Comparison of ENCODE assay signal across 8 mouse cellular contexts in the genomic region with DNA sequence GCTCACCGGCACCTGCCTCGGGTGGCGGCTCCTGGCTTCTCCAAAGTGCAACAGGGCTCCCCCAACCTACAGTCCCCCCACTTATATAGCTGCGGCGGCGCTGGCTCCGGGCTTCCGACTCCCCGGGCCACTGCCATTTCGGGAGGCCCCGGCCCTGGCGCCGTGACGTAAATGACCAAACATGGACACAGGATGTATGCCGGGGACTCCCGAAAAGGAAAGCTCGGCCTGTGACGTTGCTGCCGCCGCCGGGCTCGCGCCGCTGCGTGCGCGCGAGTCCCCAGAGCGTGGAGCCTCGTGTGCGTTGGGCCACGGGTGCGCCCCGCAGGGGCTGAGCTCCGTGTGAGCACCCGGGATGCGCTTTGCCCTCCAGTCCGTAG. TPM values are rescaled to one million over a fixed set of nuclear protein-coding genes. Genes with fewer than 3 reads are reported as not detected.
A peak's percentile ranks its signal among the peaks of the same experiment; 100 is the strongest.
DNase-seq lines count a peak whose midpoint lies in the region; ATAC-seq lines count a peak whose summit lies in the region.

A gene (minus strand): TSS at position 59 of the 380 bp plus-strand sequence.

- DNase-seq in urinary bladder, postnatal 14 days (ENCODE audit: low spot score) = peak; percentile 38
- DNase-seq in urinary bladder, adult 2 months (ENCODE audit: low spot score) = no peak
- DNase-seq in cerebellum, postnatal 25 days = peak; percentile 92 to 93
- DNase-seq in layer of hippocampus, postnatal 25 days (ENCODE audit: extremely low spot score in 1 of 2, low spot score in 1 of 2) = peak; percentile 78 to 86
- DNase-seq in lung, postnatal 4 days = peak; percentile 15 to 39
- peak; percentile 89 for DNase-seq in right cerebral cortex, postnatal 14 days
- DNase-seq in urinary bladder, postnatal 36 days (ENCODE audit: low spot score in 2 of 2) = no peak

- ATAC-seq in granulocyte monocyte progenitor cell, adult 5-6 weeks (replicated peaks; ENCODE audit: poor library complexity, severe bottlenecking) = peak; percentile 82

RNA-seq across cellular contexts. Expression of the gene that starts here (rescaled TPM):
- polyA plus RNA-seq in urinary bladder, adult 2 months (2012; rRNA removed) = 0.03 TPM in 1 of 2 replicates, not detected in the other
- total RNA-seq in granulocyte monocyte progenitor cell, adult 5-6 weeks (2014; fragmentation: Nextera tagmentation) = not detected in 2 replicates
- total RNA-seq in granulocyte monocyte progenitor cell, adult 5-6 weeks (2017) = not detected in 2 replicates
- total RNA-seq in layer of hippocampus, postnatal 25 days (2021) = 10 to 100 TPM; 26.8 to 28.1 TPM

Comparison
In these comparisons a context has a peak if more than half of its experiments do, and no peak if none do; other contexts are left out.
1. RNA of the gene that starts here (total RNA-seq): 26.8 to 28.1 TPM in layer of hippocampus, postnatal 25 days; not detected in granulocyte monocyte progenitor cell, adult 5-6 weeks; every median in the first group is over 10 times any median in the second.
2. DNase-seq: peak in urinary bladder, postnatal 14 days (single experiment), cerebellum, postnatal 25 days (2 of 2), layer of hippocampus, postnatal 25 days (2 of 2), lung, postnatal 4 days (2 of 2) and right cerebral cortex, postnatal 14 days (single experiment); none in urinary bladder, adult 2 months (single experiment) and urinary bladder, postnatal 36 days (0 of 2).
3. Peak in ATAC-seq in granulocyte monocyte progenitor cell, adult 5-6 weeks; RNA of the gene not detected or under 1 TPM.